Mouse (Mus musculus): ENCODE measurements around the gene Ssh2. TPM values are rescaled to one million over a fixed set of nuclear protein-coding genes. Genes with fewer than 3 reads are reported as not detected.

Ssh2 gene
- polyA plus RNA-seq, 1 experiment from 2014 or later: 17.5 TPM

DNA sequence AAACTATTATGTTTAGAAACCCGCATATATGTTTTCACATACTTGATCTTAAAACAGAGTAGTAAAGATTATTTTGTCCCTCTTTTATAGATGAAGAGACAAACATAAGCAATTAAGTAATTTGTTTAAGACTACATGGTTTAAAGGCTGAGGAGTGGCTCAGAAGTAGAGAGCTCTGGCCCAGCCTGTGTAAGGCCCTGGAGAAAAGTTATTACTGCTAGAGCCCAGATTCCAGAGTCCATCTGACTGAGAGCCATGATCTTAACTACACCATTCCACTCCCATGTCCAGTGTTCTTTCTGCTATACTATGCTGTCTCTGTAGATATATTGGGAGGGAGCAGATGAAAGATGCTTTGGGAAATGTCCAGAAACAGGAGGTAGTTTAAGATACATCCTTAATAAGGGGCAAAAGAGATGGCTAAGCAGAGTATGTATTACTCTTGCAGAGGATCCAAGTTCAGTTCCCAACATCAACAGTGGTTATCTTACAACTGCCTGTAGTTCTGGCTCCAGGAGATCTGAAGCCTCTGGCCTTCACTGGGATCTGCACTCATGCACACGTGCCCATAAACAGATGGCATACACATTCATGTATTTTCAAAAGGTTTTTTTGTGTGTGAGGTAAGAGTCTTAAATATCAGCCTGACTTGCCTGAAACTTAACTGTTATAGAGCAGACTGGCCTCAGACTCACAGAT lies 198.2 kb downstream of the Ssh2 start:
- no peaks in the 10 kb centered on the region for H3K9me3 ChIP-seq
- H3K9ac ChIP-seq: no peak overlapping the region
- H3K27ac ChIP-seq (replicated peaks): 0 out of 2 replicates have a peak overlapping the region, but pooled peaks have one; percentile 5
- peaks cover 7% of the 10 kb centered on the region for H3K36me3 ChIP-seq
- H3K4me1 ChIP-seq: peaks cover 27% of the 10 kb centered on the region
- no peak for ATAC-seq (ENCODE audit: extremely low read depth, insufficient number of reproducible peaks, low FRiP score, low TSS enrichment)
- WGBS: 75% methylated on average over 2 of the region's 2 CpGs
- no peak overlapping the region for H3K4me2 ChIP-seq
- no peak overlapping the region for H3K4me3 ChIP-seq
- H3K27me3 ChIP-seq (replicated peaks): no peaks in the 10 kb centered on the region

GRCm38 (mm10) chr11:77416212-77417000 lies 200.3 kb downstream of the Ssh2 start:
- Histone ChIP-seq H3K27me3 (replicated peaks) (no peaks in the 10 kb centered on the region), H3K4me3 (no peak overlapping the region), H3K9ac (0 out of 2 replicates have a peak overlapping the region, but pooled peaks have one; percentile 9), H3K9me3 (no peaks in the 10 kb centered on the region), H3K4me1 (peaks cover 39% of the 10 kb centered on the region), H3K27ac (replicated peaks) (peak overlapping the region; percentile 68), H3K4me2 (no peak overlapping the region), H3K36me3 (peaks cover 12% of the 10 kb centered on the region)
- 64% methylated on average over 4 of the region's 4 CpGs for WGBS
- ATAC-seq (ENCODE audit: extremely low read depth, insufficient number of reproducible peaks, low FRiP score, low TSS enrichment): no peak

DNA sequence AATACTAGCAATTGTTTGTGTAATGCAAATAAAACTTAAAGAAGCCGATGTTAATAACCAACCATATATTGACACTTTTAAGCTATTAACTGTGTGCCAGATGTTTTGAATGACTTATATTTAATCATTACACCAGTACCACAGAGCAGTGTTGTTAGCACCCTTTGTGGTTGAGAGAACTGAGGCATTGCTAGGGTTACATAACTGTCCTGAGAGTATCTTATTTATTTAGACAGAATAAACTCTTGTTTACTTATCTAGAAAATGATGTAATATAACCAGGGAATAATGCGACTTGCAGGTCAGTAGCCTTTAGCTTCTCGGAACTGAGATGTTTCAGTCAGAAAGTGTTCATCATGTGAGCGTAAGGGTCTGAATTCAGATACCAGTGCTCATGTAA lies 201.9 kb downstream of the Ssh2 start:
- Histone ChIP-seq H3K4me1 (peaks cover 54% of the 10 kb centered on the region), H3K27ac (replicated peaks) (no peak overlapping the region), H3K4me2 (no peak overlapping the region), H3K4me3 (no peak overlapping the region), H3K27me3 (replicated peaks) (no peaks in the 10 kb centered on the region), H3K9me3 (no peaks in the 10 kb centered on the region), H3K36me3 (peaks cover 26% of the 10 kb centered on the region), H3K9ac (no peak overlapping the region)
- ATAC-seq (ENCODE audit: extremely low read depth, insufficient number of reproducible peaks, low FRiP score, low TSS enrichment): no peak
- 87% methylated on average over 4 of the region's 4 CpGs for WGBS

- peaks cover 63% of the 10 kb centered on the region for H3K36me3 ChIP-seq
- no peak overlapping the region for H3K4me3 ChIP-seq
- H3K4me1 ChIP-seq: peaks cover 47% of the 10 kb centered on the region
- H3K9ac ChIP-seq: peak overlapping the region; percentile 69; the same call in 1 of the 2 replicates
- H3K9me3 ChIP-seq: no peaks in the 10 kb centered on the region
- ATAC-seq (ENCODE audit: extremely low read depth, insufficient number of reproducible peaks, low FRiP score, low TSS enrichment): peak; percentile 91
- 7% methylated on average over 4 of the region's 4 CpGs for WGBS
- peak overlapping the region; percentile 95 for H3K27ac ChIP-seq (replicated peaks)
- H3K27me3 ChIP-seq (replicated peaks): no peaks in the 10 kb centered on the region
- H3K4me2 ChIP-seq: peak overlapping the region; percentile 32
These were observed 207.2 kb downstream of the Ssh2 start for GRCm38 (mm10) chr11:77423175-77423859.

GRCm38 (mm10) chr11:77428446-77428845 lies 212.4 kb downstream of the Ssh2 start:
- peak overlapping the region; percentile 26 for H3K27ac ChIP-seq (replicated peaks)
- H3K4me3 ChIP-seq: no peak overlapping the region
- H3K36me3 ChIP-seq: peaks cover 79% of the 10 kb centered on the region

GRCm38 (mm10) chr11:77437026-77437425 lies 220.9 kb downstream of the Ssh2 start:
- Histone ChIP-seq H3K9ac (no peak overlapping the region), H3K4me2 (no peak overlapping the region), H3K4me3 (no peak overlapping the region), H3K9me3 (no peaks in the 10 kb centered on the region), H3K36me3 (peaks cover 56% of the 10 kb centered on the region), H3K4me1 (peaks cover 18% of the 10 kb centered on the region), H3K27ac (replicated peaks) (no peak overlapping the region), H3K27me3 (replicated peaks) (no peaks in the 10 kb centered on the region)
- 86% methylated on average over 2 of the region's 2 CpGs for WGBS
- ATAC-seq (ENCODE audit: extremely low read depth, insufficient number of reproducible peaks, low FRiP score, low TSS enrichment): no peak

More at GRCm38 (mm10) chr11:77428446-77428845, 212.4 kb downstream of the Ssh2 start:
- H3K27me3 ChIP-seq (replicated peaks): no peaks in the 10 kb centered on the region
- WGBS: 71% methylated on average over 1 of the region's 1 CpGs
- no peak overlapping the region for H3K9ac ChIP-seq
- H3K9me3 ChIP-seq: no peaks in the 10 kb centered on the region
- no peak overlapping the region for H3K4me2 ChIP-seq
- peaks cover 19% of the 10 kb centered on the region for H3K4me1 ChIP-seq
- ATAC-seq (ENCODE audit: extremely low read depth, insufficient number of reproducible peaks, low FRiP score, low TSS enrichment): no peak

DNA sequence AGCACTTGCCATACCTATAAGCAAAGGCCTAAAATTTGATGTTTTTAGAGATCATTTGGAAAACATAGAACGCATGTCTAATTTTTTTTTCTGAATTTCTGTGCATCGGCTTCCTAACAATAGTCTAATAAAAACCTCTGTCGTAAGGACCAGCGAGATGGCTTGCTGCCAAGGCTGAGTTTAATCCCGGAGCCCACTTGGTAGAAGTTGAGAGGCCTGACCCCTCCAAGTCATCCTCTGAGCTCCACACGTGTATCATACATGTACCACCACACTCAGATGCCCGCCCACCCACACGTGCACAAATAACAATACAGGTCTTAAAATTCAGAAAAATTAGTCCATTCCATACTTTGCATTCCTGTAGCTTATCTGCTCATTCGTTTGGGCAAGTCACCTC lies 224.0 kb downstream of the Ssh2 start:
- Histone ChIP-seq H3K4me2 (no peak overlapping the region), H3K27me3 (replicated peaks) (no peaks in the 10 kb centered on the region), H3K4me3 (no peak overlapping the region), H3K9ac (no peak overlapping the region), H3K9me3 (no peaks in the 10 kb centered on the region), H3K36me3 (peaks cover 68% of the 10 kb centered on the region), H3K27ac (replicated peaks) (peak overlapping the region; percentile 62), H3K4me1 (peaks cover 48% of the 10 kb centered on the region)
- ATAC-seq (ENCODE audit: extremely low read depth, insufficient number of reproducible peaks, low FRiP score, low TSS enrichment): no peak
- 58% methylated on average over 9 of the region's 9 CpGs for WGBS

DNA sequence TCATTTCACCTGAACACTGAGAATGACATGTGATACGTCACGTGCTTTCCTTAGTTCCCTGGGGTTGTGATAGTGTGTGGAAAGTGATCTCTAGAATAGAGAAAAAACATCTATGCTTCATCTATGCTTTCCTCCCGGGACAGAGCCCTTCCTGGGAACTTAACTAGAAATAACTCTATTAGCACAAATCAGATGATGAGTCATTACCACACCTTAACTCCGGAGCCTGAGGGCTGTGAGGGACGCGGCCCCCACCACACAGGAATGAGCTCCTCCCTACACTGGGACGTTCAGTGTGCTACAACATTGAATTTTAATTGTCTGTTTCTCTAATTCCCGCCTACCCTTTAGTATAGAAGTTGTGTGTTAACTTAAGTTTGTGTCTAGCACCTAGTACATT lies 224.9 kb downstream of the Ssh2 start:
- no peak overlapping the region for H3K9ac ChIP-seq
- WGBS: 70% methylated on average over 8 of the region's 8 CpGs
- H3K27ac ChIP-seq (replicated peaks): peak overlapping the region; percentile 62

DNA sequence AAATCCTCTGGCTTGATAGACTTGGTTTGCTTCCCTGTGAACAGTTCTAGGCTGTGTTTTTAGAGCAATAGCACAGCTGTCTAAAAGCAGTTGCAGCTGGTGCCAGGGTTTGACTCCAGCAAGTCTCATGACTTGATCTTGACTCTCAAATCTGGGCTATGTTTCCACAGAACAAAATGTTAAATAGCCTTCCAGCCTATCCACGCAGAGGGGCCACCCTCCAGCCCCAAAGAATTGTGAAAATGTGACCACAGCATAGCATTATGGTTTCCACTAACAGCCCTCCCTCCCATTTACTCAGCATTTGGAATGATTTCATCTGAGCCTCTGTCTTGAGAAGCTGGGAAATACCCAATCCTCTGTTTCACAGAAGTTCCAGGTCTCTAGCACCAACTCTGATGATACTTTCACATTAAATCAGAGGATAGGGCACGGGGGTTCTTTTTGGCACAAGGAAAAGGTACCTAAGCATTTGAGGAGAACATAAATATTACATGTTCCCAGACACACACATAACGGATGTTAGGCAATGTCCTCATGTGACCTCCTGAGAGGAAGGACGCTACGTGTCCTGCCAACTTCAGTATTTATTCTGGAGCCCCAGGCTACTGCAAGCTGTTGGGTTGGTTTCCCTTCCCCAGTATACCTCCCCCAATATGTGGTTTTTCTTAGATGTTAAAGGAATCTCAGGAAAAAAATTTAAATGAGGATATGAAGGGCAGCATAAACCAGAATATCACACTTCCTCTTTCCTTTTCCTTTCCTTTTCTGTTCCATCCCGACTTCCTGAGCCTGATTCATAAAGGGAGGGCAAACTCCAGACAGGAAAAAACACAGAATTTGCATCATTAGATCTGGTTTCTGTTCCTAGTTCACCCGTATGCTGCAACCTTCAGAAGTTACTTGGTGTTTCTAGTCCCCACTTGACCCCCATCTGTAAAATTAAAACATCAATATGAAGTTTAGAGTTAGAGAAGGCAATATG lies 226.4 kb downstream of the Ssh2 start:
- Histone ChIP-seq H3K27ac (replicated peaks) (peak overlapping the region; percentile 46), H3K4me2 (no peak overlapping the region)
- 67% methylated on average over 7 of the region's 7 CpGs for WGBS

More for the DNA sequence above, 224.9 kb downstream of the Ssh2 start:
- Histone ChIP-seq H3K4me2 (no peak overlapping the region), H3K4me1 (peaks cover 52% of the 10 kb centered on the region), H3K9me3 (no peaks in the 10 kb centered on the region), H3K4me3 (no peak overlapping the region), H3K36me3 (peaks cover 72% of the 10 kb centered on the region), H3K27me3 (replicated peaks) (no peaks in the 10 kb centered on the region)
- ATAC-seq (ENCODE audit: extremely low read depth, insufficient number of reproducible peaks, low FRiP score, low TSS enrichment): no peak

DNA sequence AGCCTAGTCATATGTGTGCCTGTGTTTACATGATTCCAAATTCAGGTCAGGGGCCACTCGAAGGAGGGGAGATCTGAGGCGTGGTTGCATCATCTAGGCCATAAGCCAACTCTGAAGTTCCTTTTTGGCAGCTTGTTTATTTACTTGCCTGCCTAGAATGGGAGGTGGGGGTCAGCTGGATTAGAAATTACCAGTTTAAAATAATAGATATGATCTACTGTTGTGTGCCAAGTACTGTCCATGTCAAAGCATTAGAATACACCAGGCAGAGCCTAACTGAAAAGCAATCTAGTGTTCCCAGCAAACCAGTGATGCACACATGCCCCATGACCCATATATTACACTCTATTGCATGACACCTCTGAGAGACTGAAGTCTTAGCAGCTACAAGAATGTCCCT lies 228.9 kb downstream of the Ssh2 start:
- H3K27ac ChIP-seq (replicated peaks): peak overlapping the region; percentile 16; the same call in 1 of the 2 replicates
- no peaks in the 10 kb centered on the region for H3K9me3 ChIP-seq
- H3K4me3 ChIP-seq: no peak overlapping the region
- peaks cover 80% of the 10 kb centered on the region for H3K36me3 ChIP-seq
- peaks cover 61% of the 10 kb centered on the region for H3K4me1 ChIP-seq
- 50% methylated on average over 2 of the region's 2 CpGs for WGBS
- no peak overlapping the region for H3K9ac ChIP-seq
- H3K4me2 ChIP-seq: no peak overlapping the region
- ATAC-seq (ENCODE audit: extremely low read depth, insufficient number of reproducible peaks, low FRiP score, low TSS enrichment): no peak
- no peaks in the 10 kb centered on the region for H3K27me3 ChIP-seq (replicated peaks)

More for the DNA sequence above, 226.4 kb downstream of the Ssh2 start:
- Histone ChIP-seq H3K9me3 (no peaks in the 10 kb centered on the region), H3K9ac (no peak overlapping the region), H3K36me3 (peaks cover 82% of the 10 kb centered on the region), H3K4me3 (no peak overlapping the region), H3K4me1 (peaks cover 61% of the 10 kb centered on the region), H3K27me3 (replicated peaks) (no peaks in the 10 kb centered on the region)
- no peak for ATAC-seq (ENCODE audit: extremely low read depth, insufficient number of reproducible peaks, low FRiP score, low TSS enrichment)

Data from heart, embryonic 13.5 days (tissue).